Mouse (Mus musculus) B cell, adult 62 days (primary cell): ENCODE data around the gene Tbpl2. TPM values are rescaled to one million over a fixed set of nuclear protein-coding genes. Genes with fewer than 3 reads are reported as not detected.

Experiments
- total RNA-seq: library from RNA; stranded (reverse); gene quantifications from 4 replicates; pipeline ENCODE4 v1.2.4, GENCODE M21; 2023

Tbpl2 gene
- total RNA-seq: not detected in 4 replicates

GRCm38 (mm10) chr2:24096495-24096894 is at the start of gene Tbpl2:
Gene Tbpl2, minus strand, starts transcription at chr2:24096595.

GRCm38 (mm10) chr2:24049344-24049990 is 46.9 kb downstream of the Tbpl2 start, which contains the start of gene Hnmt:
Gene Hnmt, minus strand, starts transcription at chr2:24049394.

Other genes starting within 250 kb of the Tbpl2 start
- gene Hnmt, start 47.2 kb downstream of the Tbpl2 start, total RNA-seq: not detected in 4 replicates
- gene Il1f8, start 56.6 kb upstream of the Tbpl2 start, total RNA-seq: not detected in 4 replicates
- not detected in 4 replicates for gene Il1f9, start 89.9 kb upstream of the Tbpl2 start, total RNA-seq
- not detected in 4 replicates for gene Il1f6, start 118.8 kb upstream of the Tbpl2 start, total RNA-seq
- gene Il1f5, start 180.4 kb upstream of the Tbpl2 start, total RNA-seq: not detected in 4 replicates
- not detected in 4 replicates for gene Il1f10, start 194.6 kb upstream of the Tbpl2 start, total RNA-seq
- not detected in 4 replicates for gene Il1rn, start 240.3 kb upstream of the Tbpl2 start, total RNA-seq